Mouse (Mus musculus): ENCODE measurements around the gene Arl15.

DNA sequence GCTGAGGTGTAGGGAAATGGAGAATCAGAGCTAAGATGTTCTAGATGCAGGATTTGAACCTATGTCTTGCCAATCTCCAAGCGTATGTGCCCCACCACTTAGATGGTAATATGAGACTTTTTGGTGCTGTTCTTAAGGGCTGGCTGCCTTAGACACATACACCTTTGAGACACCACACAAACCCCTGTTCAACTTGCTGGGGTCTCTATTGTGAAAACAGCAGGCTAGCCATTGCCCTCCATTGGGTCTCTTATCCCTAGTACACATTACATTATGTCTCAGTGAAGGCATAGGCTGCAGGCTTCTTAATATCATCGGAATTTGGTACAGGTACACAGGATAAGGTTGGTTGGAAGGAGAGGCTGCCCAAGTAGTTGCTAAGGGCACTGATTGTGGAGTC, 16.8 kb downstream of the Arl15 start:
- TF ChIP-seq CTCF (IDR thresholded peaks at IDR 0.05) (no peak), EP300 (IDR thresholded peaks at IDR 0.05) (no peak)
